Mouse (Mus musculus) ovary, adult 2 months (tissue): ENCODE data around the gene Hoxa6. TPM values are rescaled to one million over a fixed set of nuclear protein-coding genes. Genes with fewer than 3 reads are reported as not detected.

Source experiments
- polyA plus RNA-seq: library from polyadenylated mRNA; depleted of rRNA; stranded (reverse); fragments of >200 nt; gene quantifications from 2 replicates; pipeline ENCODE4 v1.2.3, GENCODE M21; 2012; rRNA removed

The Hoxa6 gene
- 7.2 and 7.6 TPM in 2 replicates for polyA plus RNA-seq

DNA sequence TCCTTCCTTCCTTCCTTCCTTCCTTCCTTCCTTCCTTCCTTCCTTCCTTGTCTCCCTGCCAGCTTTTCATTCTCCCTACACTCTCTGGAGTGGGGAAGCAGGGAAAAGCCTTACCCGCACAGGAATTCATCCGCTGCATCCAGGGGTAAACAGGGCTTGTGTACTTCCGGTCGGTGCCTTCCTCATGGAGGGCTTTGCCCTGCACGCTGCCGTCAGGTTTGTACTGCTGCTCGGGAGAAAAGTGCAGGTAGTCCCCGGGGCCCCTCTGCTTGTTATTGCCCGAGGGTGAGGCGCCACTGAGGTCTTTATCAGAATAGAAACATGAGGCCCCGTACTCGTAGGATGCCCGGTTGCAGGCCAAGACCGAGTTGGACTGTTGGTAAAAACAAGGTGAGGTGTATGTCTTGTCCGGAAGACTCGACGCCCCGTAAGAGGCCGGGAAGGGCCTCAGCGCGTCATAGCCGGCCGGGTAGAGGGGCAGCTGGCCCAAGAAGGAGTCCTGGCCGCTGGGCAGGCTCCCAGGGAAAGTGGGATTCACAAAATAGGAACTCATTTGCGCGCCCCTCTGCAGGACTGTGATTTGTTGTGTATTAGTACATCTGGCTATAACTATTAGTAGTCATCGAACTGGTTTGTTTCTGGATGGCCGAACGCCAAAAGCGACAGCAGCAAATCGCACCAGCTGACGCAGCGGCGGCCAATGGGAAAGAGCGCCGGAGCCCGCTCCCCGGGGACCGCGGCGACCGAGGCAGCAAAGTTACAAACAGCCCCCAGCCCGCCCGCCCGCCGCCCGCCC is at the start of gene Hoxa6:
Hoxa6 (minus strand) TSS at position 651 of the 796 bp plus-strand sequence.

DNA sequence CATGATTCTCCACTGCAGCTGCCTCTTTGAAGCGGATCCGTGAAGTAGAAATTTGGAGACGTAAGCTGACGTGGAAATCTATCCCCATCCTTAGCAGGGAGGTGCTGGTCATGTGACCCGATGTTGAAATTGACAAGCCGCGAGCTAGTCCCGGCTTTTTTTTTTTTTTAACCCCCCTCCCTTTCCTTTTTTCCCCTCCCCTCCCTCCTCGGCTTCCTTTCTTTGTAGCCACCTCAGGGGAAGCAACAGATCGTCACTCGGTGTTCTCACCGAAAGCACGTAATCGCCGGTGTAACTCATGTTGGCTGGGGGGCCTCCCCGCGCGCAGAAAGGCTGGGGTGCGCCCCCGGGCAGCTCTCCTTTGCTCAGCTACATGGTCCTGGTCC is 37.2 kb upstream of the Hoxa6 start, which contains the start of gene Hoxa11:
Hoxa11 (minus strand) TSS at position 54 of the 386 bp plus-strand sequence.

DNA sequence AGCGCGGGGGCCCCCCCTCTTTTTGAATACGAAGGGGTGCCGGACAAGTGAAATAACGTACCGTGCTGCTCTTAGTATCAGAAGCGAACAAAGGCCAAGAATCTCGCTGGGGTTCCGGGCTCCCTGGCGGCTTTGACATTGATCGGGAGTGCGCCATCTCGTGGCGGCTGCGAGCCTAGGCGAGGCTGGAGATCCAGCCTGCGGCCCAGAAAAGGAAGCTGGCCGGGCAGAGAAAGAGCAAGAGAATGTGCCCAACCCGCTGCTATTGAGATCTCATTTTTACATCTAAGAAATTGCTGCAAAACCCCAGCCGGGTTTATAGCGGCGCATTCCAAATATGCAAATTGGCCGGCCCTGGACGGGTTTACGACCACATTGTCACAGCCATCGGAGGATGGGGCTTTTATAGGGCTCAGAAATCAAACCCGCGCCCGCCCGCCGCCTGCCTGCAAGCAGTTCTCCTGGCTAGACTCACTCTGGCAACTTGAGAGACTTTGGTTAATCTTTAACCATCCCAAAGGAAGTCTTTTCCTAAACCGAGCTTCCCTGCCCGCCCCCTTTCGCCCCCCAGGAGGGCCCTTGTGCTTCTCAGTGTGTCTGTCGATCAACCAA is 32.0 kb upstream of the Hoxa6 start, which contains the start of gene Hoxa10:
Hoxa10 (minus strand) TSS at position 466 of the 612 bp plus-strand sequence.

DNA sequence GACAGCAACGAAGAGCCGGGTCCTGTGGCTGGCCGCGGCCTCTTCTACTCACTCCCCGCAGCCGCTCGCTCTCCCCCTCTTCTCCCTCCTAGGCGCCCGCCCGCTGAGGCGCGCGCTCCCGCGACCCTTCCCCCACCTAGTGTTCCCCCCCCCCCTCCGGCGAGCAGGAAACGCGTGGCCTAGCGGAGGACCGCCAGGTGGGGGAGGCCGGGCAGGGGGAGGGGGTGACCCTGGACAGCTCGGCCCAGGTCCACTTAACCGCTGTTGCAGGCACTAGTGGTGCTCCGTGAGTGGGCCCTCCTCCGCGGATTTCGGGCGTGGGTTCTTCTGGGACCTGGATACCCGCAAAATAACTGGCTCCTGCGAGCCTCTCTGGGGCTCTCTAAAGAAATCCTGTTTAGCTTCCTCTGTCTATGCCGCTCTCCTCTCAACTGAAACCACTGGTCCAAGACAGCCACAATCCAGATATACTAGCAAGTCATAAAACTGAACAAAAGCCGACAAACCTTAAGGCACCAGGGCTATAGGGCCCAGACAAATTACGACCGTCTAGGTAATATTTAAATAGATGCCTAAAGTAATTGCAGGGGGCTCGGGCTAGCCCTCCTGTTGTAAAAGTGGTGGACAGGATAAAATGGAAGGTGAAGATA is 22.1 kb upstream of the Hoxa6 start, which contains the start of gene Hoxa9:
Hoxa9 (minus strand) TSS at position 574 of the 650 bp plus-strand sequence.

DNA sequence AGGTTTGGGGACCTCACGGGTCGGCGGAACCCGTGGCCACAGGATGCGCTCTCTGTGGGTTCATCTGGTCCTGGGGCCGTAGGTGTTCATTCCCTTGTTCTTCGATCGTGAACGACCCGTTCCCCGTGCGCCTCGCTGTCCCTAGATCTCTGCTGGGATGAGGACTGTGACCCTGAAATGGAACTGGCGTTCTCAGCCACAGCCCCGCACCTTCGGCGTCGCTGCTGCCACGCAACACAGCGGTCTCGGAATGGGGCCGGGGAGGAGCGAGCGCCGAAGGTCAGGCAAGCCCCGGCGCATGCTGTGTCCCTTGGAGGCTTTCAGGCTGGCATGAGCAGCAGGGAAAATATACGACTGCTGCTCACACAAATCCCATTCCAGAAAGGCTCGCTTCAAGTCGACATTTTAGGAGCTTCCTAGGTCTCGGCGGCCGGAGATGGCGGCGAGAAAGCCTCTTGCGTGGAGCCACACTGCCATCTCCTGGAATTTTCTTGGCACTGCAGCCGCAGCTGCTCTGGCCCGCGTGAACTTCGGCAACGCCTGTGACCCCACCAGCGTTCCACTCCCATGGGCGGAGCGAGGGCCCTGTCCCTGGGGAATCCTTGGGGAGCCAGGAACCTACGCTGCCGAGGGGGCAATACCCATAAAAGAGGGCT is 12.9 kb upstream of the Hoxa6 start, which contains the start of gene Hoxa7:
Hoxa7 (minus strand) TSS at position 518 of the 656 bp plus-strand sequence.

DNA sequence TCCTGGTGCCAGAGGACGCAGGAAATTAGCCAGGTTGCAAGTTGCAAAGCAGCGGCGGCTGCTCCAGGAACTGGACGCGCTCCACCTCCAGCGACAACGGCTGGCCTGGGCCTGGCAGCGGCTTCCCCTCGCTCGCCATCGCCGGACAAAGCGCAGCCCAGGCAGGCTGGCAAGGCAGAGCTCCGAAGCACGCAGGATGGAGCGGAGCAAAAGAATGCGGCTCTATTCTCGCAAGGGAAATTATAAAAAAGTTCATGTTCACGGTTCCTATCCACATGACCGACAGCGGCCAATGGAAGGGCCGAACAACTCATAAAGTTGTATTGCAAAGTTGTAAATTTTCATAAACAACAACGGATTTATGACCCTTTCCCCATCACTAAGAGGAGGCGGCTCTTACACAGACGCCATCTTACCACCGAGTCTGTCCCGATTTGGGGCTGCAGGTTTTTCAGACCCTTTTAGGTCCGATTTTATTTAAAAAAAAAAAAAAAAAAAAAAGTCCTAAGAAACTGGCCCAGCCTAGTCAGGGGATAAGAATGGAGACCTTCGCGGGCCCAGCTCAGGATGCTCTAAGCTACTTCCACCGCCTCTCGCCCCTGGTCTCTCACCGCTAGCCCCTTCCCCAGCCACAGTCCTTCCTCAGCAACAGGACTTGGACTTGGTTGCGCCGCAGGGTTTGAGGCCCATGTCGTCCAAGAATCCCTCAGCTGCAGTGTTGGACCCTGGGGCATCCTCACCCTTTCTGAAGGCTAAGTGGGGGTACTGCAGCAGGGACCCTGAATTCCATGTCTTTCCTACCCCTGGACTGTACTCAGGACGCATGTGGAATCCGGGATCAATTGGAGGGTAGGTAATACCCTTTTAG is 4.8 kb upstream of the Hoxa6 start, which contains the start of the genes Hoxa3 and Gm28308:
Hoxa3 (minus strand) TSS at position 218 of the 868 bp plus-strand sequence.
Gm28308 (minus strand) TSS at position 221 of the 868 bp plus-strand sequence.

DNA sequence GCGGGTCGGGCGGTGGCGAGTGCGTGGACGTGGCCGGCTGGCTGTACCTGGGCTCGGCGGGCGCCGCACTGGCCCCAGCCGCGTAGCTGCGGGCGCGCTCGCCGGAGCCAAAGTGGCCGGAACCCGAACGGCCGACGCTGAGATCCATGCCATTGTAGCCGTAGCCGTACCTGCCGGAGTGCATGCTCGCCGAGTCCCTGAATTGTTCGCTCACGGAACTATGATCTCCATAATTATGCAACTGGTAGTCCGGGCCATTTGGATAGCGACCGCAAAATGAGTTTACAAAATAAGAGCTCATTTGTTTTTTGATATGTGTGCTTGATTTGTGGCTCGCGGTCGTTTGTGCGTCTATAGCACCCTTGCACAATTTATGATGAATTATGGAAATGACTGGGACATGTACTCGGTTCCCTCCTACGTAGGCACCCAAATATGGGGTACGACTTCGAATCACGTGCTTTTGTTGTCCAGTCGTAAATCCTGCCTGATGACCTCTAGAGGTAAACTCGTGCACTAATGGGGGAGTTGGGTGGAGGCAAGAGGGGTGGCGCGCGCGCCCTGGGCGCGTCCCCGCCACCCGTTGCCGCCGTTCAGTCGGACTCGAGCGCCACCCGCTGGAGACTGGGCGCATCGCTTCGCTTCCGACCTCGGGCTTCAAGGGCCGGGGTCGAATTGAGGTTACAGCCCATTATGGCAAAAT is 4.3 kb downstream of the Hoxa6 start, which contains the start of gene Hoxa5:
Hoxa5 (minus strand) TSS at position 538 of the 703 bp plus-strand sequence.

DNA sequence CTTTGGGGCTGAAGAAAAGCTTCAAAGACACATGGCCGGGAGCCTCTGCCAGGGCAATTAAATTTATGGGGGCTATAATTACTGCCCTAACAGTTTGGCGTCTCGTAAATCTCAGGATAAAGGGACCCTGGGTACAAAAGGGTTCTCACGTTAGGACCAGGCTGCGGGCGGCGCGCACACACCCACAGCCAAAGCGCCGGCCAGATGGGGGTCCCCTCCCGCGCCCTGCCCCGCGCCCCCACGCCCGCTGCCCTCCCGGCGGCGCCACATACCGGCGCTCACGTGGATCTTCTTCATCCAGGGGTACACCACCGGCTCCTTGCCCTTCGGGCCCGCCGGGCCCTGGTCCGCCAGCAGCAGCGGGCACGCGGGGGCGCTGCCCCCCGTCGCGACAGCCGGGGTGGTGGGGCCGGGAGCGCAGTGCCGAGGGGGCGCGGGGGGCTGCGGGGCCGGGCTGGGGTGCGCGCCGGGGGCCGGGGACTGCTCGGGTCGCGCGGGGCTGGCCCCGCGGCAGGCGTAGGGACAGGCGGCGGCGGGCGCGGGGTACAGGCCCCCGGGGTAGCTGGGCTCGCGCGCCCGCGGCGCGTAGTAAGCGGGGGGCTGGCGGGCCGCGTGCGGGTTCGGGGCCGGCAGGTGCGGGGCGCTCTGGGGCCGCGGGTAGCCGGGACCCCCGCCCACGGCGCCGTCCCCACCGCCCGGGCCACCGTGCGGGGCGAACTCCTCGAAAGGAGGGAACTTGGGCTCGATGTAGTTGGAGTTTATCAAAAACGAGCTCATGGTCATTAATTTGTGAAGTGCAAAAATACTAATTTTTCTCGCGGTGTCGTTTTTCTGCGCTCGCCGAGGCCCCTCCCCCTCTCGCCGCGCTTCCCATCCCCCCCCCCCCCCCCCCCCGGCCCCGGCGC is 17.4 kb downstream of the Hoxa6 start, which contains the start of gene Hoxa4:
Hoxa4 (minus strand) TSS at position 848 of the 905 bp plus-strand sequence.

DNA sequence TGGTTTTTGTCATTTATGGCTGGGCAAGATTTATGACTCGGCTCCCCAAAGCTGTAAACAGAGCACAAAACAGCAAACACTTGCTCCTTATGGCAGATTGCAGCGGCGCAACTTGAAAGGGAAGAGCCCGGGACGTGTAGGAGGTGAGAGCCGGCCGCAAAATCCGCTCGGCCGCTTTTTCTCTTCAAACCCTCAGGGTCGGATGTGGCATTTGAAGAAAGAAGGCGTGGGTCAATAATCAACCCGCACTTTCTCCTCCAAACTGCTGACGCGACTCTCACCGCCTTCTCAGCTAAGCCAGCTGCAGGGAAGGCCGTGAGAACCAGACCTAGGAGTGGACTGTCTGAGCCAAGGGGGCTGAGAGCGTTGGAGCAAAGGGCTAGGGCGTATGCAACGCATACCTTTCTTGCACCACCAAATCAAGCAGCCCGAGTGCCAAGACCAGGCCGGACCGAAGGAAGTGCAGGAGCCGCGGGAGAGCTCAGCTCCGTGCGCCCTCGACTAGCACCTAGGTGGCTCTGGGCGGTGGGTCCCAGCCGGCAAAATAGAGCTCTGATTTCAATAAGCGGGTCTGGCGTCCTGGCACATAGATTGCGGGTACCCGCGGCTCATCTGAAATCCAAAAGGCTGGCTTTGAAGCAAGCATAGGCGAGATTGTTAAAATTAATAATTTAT is 31.3 kb downstream of the Hoxa6 start, which contains the start of gene 5730596B20Rik:
5730596B20Rik (plus strand) TSS at position 438 of the 675 bp plus-strand sequence.

DNA sequence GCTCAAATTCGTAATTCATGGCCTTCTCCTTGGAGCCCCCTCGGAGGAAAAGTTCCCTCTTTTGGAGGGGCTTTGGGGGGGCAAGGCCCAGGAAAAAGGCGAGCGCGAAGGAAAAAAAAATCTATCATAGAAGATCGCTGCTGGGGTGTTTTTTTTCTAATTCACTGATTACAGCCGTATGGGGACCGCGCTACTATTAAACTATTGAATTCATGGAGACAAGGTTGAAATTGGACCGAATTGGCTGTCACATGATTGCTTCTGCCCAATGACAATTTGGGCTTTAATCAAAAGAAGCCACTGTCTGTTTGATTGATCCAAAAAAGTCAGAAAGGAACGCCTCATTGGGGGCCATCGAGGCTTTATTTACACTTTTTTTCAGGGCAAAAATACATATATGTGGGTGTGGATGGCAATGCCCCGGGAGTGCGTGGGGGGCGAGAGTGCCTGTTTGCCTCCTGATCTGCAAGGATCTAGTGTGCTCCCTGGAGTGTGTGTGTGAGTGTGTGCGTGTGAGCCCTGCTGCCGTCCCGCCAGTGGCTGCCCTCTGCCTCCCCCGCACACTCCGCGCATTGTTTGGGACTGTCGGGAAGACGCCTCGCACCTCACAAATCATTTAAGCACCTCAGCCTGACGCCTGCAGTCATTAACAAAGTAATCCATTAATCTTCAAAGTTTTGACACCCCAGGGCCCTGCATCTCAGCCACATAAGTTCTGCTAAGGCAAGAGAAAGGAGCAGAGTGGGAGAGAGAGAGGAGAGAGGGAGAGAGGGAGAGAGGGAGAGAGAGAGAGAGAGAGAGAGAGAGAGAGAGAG is 43.7 kb downstream of the Hoxa6 start, which contains the start of gene Hoxa2:
Hoxa2 (minus strand) TSS at position 206 of the 815 bp plus-strand sequence.

DNA sequence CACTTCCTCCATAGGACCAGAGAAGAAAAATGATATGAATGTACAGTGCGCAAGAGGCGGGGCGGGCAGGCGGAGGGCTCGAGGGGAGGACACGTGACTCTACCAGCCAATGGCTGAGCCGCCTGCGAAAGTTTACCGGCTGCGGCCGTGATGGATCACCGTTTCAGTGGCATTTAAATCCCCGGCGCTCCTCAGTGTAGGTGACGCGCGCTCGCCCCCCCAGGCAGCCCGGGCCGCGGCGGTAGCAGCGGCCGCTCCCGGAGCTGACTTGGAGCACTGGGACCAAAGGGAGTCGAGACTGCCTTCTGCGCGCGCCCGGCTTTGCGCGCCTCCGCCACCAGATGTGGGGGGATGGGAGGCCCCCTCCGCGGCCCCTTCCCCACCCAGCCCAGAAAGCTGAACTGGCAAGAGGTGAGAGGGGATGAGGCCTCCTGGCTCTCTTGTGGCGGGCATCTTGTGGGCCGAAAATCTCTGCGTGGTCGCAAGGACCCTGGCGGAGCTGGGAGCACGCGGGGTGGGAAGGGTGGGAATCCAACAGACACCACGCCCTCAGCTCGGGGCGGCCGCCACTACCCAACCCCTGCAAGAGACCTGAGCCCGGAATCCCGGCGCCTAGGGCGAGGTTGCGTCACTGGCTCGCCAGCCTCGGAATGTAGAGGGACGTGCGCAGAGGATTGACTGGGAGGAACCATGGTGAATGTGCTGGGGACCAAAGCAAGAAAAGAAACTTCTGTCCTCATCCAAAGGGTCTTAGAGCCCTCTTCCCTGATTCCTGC is 50.1 kb downstream of the Hoxa6 start, which contains the start of gene Hoxa1:
Hoxa1 (minus strand) TSS at position 42 of the 776 bp plus-strand sequence.

Other genes with a start within 250 kb of the Hoxa6 start
- gene Skap2, start 196.2 kb downstream of the Hoxa6 start, polyA plus RNA-seq: 2.7 and 4.4 TPM in 2 replicates
- gene Hoxa1, start 50.4 kb downstream of the Hoxa6 start, polyA plus RNA-seq: 0.35 and 0.45 TPM in 2 replicates
- 1.7 and 1.8 TPM in 2 replicates for gene Hoxa2, start 43.9 kb downstream of the Hoxa6 start, polyA plus RNA-seq
- gene 5730596B20Rik, start 31.2 kb downstream of the Hoxa6 start, polyA plus RNA-seq: 0.05 TPM in 1 of 2 replicates, not detected in the other
- gene Hoxa4, start 17.0 kb downstream of the Hoxa6 start, polyA plus RNA-seq: 1.6 and 2.2 TPM in 2 replicates
- gene Hoxa5, start 4.1 kb downstream of the Hoxa6 start, polyA plus RNA-seq: 17.8 and 22.4 TPM in 2 replicates
- 9.8 and 12.6 TPM in 2 replicates for gene Hoxa3, start 4.6 kb upstream of the Hoxa6 start, polyA plus RNA-seq
- gene Gm28308, start 4.6 kb upstream of the Hoxa6 start, polyA plus RNA-seq: 7.2 and 8.5 TPM in 2 replicates
- 8.0 and 10.8 TPM in 2 replicates for gene Hoxa7, start 13.1 kb upstream of the Hoxa6 start, polyA plus RNA-seq
- gene Hoxa9, start 22.4 kb upstream of the Hoxa6 start, polyA plus RNA-seq: 43.7 and 45.9 TPM in 2 replicates
- gene Hoxa10, start 32.1 kb upstream of the Hoxa6 start, polyA plus RNA-seq: 14.6 and 23.1 TPM in 2 replicates
- gene Hoxa11, start 37.1 kb upstream of the Hoxa6 start, polyA plus RNA-seq: 5.8 and 5.9 TPM in 2 replicates
- not detected in 2 replicates for gene Hoxa13, start 52.2 kb upstream of the Hoxa6 start, polyA plus RNA-seq
- gene Evx1, start 104.8 kb upstream of the Hoxa6 start, polyA plus RNA-seq: 2.6 and 3.1 TPM in 2 replicates